Mouse (Mus musculus): Measurements from ENCODE around the gene Ccnd1. TPM values are rescaled to one million over a fixed set of nuclear protein-coding genes. Genes with fewer than 3 reads are reported as not detected.

Gene Ccnd1
- polyA plus RNA-seq, 1 experiment from 2014 or later, result 10.1 TPM

DNA sequence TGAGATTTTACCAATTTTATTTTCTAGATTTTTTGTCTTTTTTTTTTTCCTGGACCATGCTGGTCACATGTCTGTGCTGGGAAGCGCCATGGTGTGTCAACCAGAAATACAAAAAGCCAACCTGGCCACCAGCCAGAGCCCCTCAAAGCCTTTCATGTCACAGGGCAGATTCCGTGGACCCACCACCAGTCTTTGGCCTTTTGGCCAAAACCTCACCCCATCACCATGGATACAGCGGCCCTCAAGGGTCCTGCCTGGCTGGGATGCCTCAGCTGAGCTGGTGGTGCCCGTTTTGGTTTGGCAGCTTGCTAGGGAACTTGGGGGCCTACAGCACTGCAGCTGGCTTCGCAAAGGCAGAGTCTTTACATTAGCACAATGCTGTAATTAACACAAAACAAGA lies 9.8 kb downstream of the Ccnd1 start:
- Histone ChIP-seq H3K9ac (replicated peaks) (no peak overlapping the region), H3K4me3 (ENCODE audit: low read depth, low read length) (no peak overlapping the region), H3K27me3 (ENCODE audit: insufficient read depth, low read length) (no peaks in the 10 kb centered on the region), H3K9me3 (ENCODE audit: low read length) (no peaks in the 10 kb centered on the region), H3K36me3 (replicated peaks; ENCODE audit: insufficient read depth, low read length) (no peaks in the 10 kb centered on the region; the same call in 1 of the 2 replicates), H3K27ac (ENCODE audit: low read depth) (no peak overlapping the region), H3K4me1 (ENCODE audit: insufficient read depth) (peaks cover 12% of the 10 kb centered on the region), H3K4me2 (ENCODE audit: low read depth, low read length) (no peak overlapping the region)
- TF ChIP-seq EP300 (IDR thresholded peaks at IDR 0.05; ENCODE audit: low read depth), result no peak
- no peak for TF ChIP-seq CTCF (IDR thresholded peaks at IDR 0.05; ENCODE audit: low read depth)
- 75% methylated on average over 5 of the region's 5 CpGs for WGBS (ENCODE audit: insufficient replicate concordance)
- DNase-seq (no peak), ATAC-seq (no peak)

DNA sequence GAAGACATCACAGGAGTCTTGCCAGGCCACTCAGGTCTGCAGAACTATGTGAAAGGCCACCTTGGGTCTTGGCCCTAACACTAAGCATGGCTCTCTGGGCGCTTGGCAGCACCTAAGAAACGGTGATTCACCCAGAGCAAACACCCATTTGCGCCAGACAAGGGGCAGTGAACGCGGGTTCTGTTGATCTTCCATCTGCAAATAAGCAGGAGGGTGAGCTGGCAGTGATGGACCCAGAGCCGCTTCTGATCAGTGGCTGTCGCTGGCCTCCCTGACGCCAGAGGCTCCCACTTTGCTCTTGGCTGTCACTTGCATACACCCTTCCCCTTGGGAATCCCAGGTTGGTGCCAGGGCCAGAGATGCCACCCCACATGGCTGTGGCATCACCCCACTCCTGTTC lies 10.2 kb downstream of the Ccnd1 start:
- Histone ChIP-seq H3K4me3 (ENCODE audit: low read depth, low read length) (no peak overlapping the region), H3K9ac (replicated peaks) (no peak overlapping the region), H3K4me1 (ENCODE audit: insufficient read depth) (peaks cover 12% of the 10 kb centered on the region), H3K27me3 (ENCODE audit: insufficient read depth, low read length) (no peaks in the 10 kb centered on the region), H3K27ac (ENCODE audit: low read depth) (no peak overlapping the region), H3K9me3 (ENCODE audit: low read length) (no peaks in the 10 kb centered on the region), H3K36me3 (replicated peaks; ENCODE audit: insufficient read depth, low read length) (no peaks in the 10 kb centered on the region; the same call in 1 of the 2 replicates), H3K4me2 (ENCODE audit: low read depth, low read length) (no peak overlapping the region)
- DNase-seq (peak; percentile 49), ATAC-seq (peak; percentile 74)
- 66% methylated on average over 8 of the region's 8 CpGs for WGBS (ENCODE audit: insufficient replicate concordance)
- TF ChIP-seq CTCF (IDR thresholded peaks at IDR 0.05; ENCODE audit: low read depth) (no peak), EP300 (IDR thresholded peaks at IDR 0.05; ENCODE audit: low read depth) (no peak)

DNA sequence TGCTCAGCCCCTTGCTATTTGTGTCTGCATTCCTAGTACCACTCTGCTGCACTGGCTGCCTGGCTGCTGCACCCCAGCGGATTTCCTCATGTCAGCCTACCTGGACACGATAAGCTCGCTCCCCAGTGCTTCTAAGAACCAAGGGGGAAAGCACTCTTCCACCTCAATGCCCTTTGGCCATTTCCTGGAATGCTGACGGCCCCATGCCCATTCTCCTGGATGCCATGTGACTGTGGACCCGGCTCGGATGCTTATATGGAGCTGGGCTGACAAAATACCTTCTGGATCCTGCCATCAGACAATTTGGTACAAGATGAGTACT lies 10.9 kb downstream of the Ccnd1 start:
- Histone ChIP-seq H3K9ac (replicated peaks) (no peak overlapping the region), H3K9me3 (ENCODE audit: low read length) (no peaks in the 10 kb centered on the region), H3K27ac (ENCODE audit: low read depth) (no peak overlapping the region), H3K4me1 (ENCODE audit: insufficient read depth) (peaks cover 12% of the 10 kb centered on the region), H3K36me3 (replicated peaks; ENCODE audit: insufficient read depth, low read length) (no peaks in the 10 kb centered on the region; the same call in 1 of the 2 replicates), H3K4me3 (ENCODE audit: low read depth, low read length) (no peak overlapping the region), H3K4me2 (ENCODE audit: low read depth, low read length) (no peak overlapping the region), H3K27me3 (ENCODE audit: insufficient read depth, low read length) (no peaks in the 10 kb centered on the region)
- WGBS (ENCODE audit: insufficient replicate concordance), result 74% methylated on average over 6 of the region's 6 CpGs
- ATAC-seq, result no peak
- TF ChIP-seq CTCF (IDR thresholded peaks at IDR 0.05; ENCODE audit: low read depth) (no peak), EP300 (IDR thresholded peaks at IDR 0.05; ENCODE audit: low read depth) (no peak)
- DNase-seq, result no peak

DNA sequence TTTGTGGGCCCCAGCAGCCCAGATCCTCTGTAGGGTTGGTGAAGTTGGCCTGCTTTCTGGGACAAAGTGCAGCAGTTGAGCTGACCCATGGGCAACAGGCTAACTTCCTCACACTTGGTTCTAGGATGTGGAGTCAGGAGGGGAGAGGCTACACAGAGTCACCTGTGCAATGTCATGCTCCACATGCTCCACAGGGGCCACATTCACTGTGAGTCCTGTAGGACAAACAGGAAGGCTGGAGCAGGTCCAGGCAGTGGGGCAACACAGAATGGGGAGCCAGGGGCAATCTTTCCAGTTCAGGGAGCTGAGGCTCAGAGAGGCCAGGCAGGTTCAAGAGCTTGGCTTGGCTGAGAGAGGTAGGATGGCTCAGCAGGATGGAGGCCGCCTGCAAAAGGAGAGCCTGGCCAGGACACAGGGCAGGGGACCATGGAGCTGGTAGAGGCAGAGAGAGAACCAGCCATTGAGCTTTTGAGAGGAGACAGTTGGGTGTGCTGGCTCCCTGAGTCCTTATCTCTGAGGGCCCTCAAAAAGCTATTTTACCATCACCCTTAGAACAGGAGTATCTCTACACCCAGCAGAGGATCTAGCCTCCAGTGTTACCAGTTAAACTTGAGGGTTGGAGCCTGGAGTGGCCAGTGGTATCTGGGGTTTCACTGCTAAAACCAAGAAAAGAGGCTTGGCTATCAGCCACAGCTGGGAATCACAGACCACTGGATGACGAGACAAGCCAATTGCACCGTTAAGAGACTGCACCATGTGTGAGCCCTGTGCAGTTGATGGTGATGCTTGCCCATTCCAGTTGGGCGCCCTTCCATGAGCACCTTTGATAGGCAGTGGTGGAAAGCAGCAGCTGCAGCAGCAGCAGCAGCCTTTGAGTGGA lies 11.5 kb downstream of the Ccnd1 start:
- Histone ChIP-seq H3K36me3 (replicated peaks; ENCODE audit: insufficient read depth, low read length) (no peaks in the 10 kb centered on the region; the same call in 1 of the 2 replicates), H3K9ac (replicated peaks) (no peak overlapping the region), H3K4me1 (ENCODE audit: insufficient read depth) (peaks cover 12% of the 10 kb centered on the region), H3K9me3 (ENCODE audit: low read length) (no peaks in the 10 kb centered on the region), H3K4me2 (ENCODE audit: low read depth, low read length) (no peak overlapping the region), H3K4me3 (ENCODE audit: low read depth, low read length) (no peak overlapping the region), H3K27me3 (ENCODE audit: insufficient read depth, low read length) (no peaks in the 10 kb centered on the region), H3K27ac (ENCODE audit: low read depth) (no peak overlapping the region)
- TF ChIP-seq CTCF (IDR thresholded peaks at IDR 0.05; ENCODE audit: low read depth) (no peak), EP300 (IDR thresholded peaks at IDR 0.05; ENCODE audit: low read depth) (no peak)
- WGBS (ENCODE audit: insufficient replicate concordance), result 75% methylated on average over 4 of the region's 4 CpGs
- DNase-seq, result no peak
- ATAC-seq, result peak; percentile 60

DNA sequence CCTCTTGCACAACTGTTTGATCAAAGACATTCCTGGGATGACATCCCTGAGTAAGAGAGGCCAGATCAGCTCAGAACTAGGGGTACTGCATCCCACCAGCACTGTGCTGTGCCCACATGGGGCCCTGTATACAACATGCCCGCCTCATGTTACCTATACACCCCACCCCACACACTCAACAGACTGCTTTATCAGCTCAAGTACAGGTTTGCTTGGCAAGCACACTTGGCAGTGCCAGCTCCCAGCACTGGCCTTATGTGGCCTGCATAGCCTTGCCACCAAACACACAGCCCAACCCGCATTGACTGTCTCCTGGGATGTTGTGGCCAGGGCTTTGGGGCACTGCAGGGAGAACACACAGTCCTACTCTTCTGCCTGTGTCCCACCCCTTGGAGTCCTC lies 12.1 kb downstream of the Ccnd1 start:
- no peak for TF ChIP-seq EP300 (IDR thresholded peaks at IDR 0.05; ENCODE audit: low read depth)
- TF ChIP-seq CTCF (IDR thresholded peaks at IDR 0.05; ENCODE audit: low read depth), result no peak
- Histone ChIP-seq H3K9ac (replicated peaks) (no peak overlapping the region), H3K4me2 (ENCODE audit: low read depth, low read length) (no peak overlapping the region), H3K27me3 (ENCODE audit: insufficient read depth, low read length) (no peaks in the 10 kb centered on the region), H3K4me1 (ENCODE audit: insufficient read depth) (peaks cover 12% of the 10 kb centered on the region), H3K27ac (ENCODE audit: low read depth) (no peak overlapping the region), H3K4me3 (ENCODE audit: low read depth, low read length) (no peak overlapping the region), H3K9me3 (ENCODE audit: low read length) (no peaks in the 10 kb centered on the region), H3K36me3 (replicated peaks; ENCODE audit: insufficient read depth, low read length) (no peaks in the 10 kb centered on the region; the same call in 1 of the 2 replicates)
- 62% methylated on average over 2 of the region's 2 CpGs for WGBS (ENCODE audit: insufficient replicate concordance)
- DNase-seq (no peak), ATAC-seq (peak; percentile 12; the same call in 1 of the 2 replicates)

DNA sequence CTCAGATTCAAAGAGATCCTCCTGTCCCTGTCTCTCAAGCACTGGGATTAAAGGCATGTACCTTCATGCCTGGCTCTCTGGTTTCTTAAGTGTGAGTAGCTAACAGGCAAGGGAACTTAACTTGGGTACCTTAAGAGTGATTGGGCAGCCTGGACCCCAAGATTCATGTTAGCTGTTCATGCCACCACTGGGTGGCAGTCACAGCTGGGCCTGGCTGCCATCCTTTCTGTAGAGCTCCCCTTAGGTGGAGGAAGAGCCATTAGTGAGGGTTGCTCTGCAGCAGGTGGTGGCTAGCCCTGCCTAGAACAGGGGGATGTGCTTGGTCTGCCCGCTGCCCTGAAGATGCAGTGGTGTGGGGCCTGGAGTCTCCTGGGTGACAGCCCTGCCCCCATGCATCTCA lies 20.9 kb downstream of the Ccnd1 start:
- Histone ChIP-seq H3K27me3 (ENCODE audit: insufficient read depth, low read length) (no peaks in the 10 kb centered on the region), H3K4me2 (ENCODE audit: low read depth, low read length) (no peak overlapping the region), H3K27ac (ENCODE audit: low read depth) (no peak overlapping the region), H3K36me3 (replicated peaks; ENCODE audit: insufficient read depth, low read length) (peaks cover 28% of the 10 kb centered on the region), H3K4me3 (ENCODE audit: low read depth, low read length) (no peak overlapping the region), H3K9ac (replicated peaks) (no peak overlapping the region), H3K9me3 (ENCODE audit: low read length) (no peaks in the 10 kb centered on the region), H3K4me1 (ENCODE audit: insufficient read depth) (peaks cover 9% of the 10 kb centered on the region)
- DNase-seq, result no peak
- TF ChIP-seq CTCF (IDR thresholded peaks at IDR 0.05; ENCODE audit: low read depth) (peak; percentile 51), EP300 (IDR thresholded peaks at IDR 0.05; ENCODE audit: low read depth) (no peak)
- ATAC-seq, result no peak
- WGBS (ENCODE audit: insufficient replicate concordance), result 67% methylated on average over 1 of the region's 1 CpGs
